Mouse (Mus musculus) granulocyte monocyte progenitor cell, adult 5-6 weeks (primary cell): ENCODE measurements around the gene Hoga1. TPM values are rescaled to one million over a fixed set of nuclear protein-coding genes. Genes with fewer than 3 reads are reported as not detected.

Experiments used
- ATAC-seq: replicated peaks from 2 replicates; pipeline ENCODE4 v1.8.0; 2016; ENCODE audit warnings: mild to moderate bottlenecking, moderate TSS enrichment, inconsistent platforms; ENCODE audit not compliant: poor library complexity, severe bottlenecking
- total RNA-seq, 2 experiments: library from RNA; stranded (forward) in 1 of 2; stranded (reverse) in 1 of 2; fragments of 200-712, 200-1000 nt in 1 of 2; fragments of >200 nt in 1 of 2; fragmentation: Nextera tagmentation in 1 of 2; gene quantifications; 2 replicates each; pipeline ENCODE4 v1.2.3; 2014 to 2017

Gene Hoga1
- total RNA-seq, 2 experiments from 2014 or later = not detected

- ATAC-seq = no peak
These were observed 72.7 kb downstream of the Hoga1 start for GRCm38 (mm10) chr19:42118142-42118541.

- no peak for ATAC-seq
These were observed 73.2 kb downstream of the Hoga1 start for GRCm38 (mm10) chr19:42118596-42118995.

- ATAC-seq = no peak
These were observed 75.0 kb downstream of the Hoga1 start for GRCm38 (mm10) chr19:42120451-42120850.

Other genes starting within 250 kb of the Hoga1 start
- gene Arhgap19, start 243.6 kb upstream of the Hoga1 start, total RNA-seq (2014; fragmentation: Nextera tagmentation) = 19.8 and 25.9 TPM in 2 replicates
- 43.2 and 55.3 TPM in 2 replicates for gene Arhgap19, start 243.6 kb upstream of the Hoga1 start, total RNA-seq (2017)
- gene Frat1, start 215.6 kb upstream of the Hoga1 start, total RNA-seq (2014; fragmentation: Nextera tagmentation) = 2.6 and 5.6 TPM in 2 replicates
- 10.0 and 11.2 TPM in 2 replicates for gene Frat1, start 215.6 kb upstream of the Hoga1 start, total RNA-seq (2017)
- 18.9 and 20.6 TPM in 2 replicates for gene Frat2, start 197.5 kb upstream of the Hoga1 start, total RNA-seq (2014; fragmentation: Nextera tagmentation)
- gene Frat2, start 197.5 kb upstream of the Hoga1 start, total RNA-seq (2017) = 25.7 and 33.4 TPM in 2 replicates
- gene Rrp12, start 149.4 kb upstream of the Hoga1 start, total RNA-seq (2014; fragmentation: Nextera tagmentation) = 14.8 and 22.3 TPM in 2 replicates
- gene Rrp12, start 149.4 kb upstream of the Hoga1 start, total RNA-seq (2017) = 18.1 and 20.1 TPM in 2 replicates
- 865 and 869 TPM in 2 replicates for gene Pgam1, start 133.7 kb upstream of the Hoga1 start, total RNA-seq (2014; fragmentation: Nextera tagmentation)
- gene Pgam1, start 133.7 kb upstream of the Hoga1 start, total RNA-seq (2017) = 502 and 504 TPM in 2 replicates
- gene Exosc1, start 112.2 kb upstream of the Hoga1 start, total RNA-seq (2014; fragmentation: Nextera tagmentation) = 62.5 and 87.5 TPM in 2 replicates
- 69.5 and 82.4 TPM in 2 replicates for gene Exosc1, start 112.2 kb upstream of the Hoga1 start, total RNA-seq (2017)
- 77.4 and 78.5 TPM in 2 replicates for gene Zdhhc16, start 112.1 kb upstream of the Hoga1 start, total RNA-seq (2014; fragmentation: Nextera tagmentation)
- gene Zdhhc16, start 112.1 kb upstream of the Hoga1 start, total RNA-seq (2017) = 42.4 and 47.2 TPM in 2 replicates
- 56.9 and 59.4 TPM in 2 replicates for gene Mms19, start 64.5 kb upstream of the Hoga1 start, total RNA-seq (2014; fragmentation: Nextera tagmentation)
- gene Mms19, start 64.5 kb upstream of the Hoga1 start, total RNA-seq (2017) = 36.2 and 37.4 TPM in 2 replicates
- gene Ubtd1, start 63.8 kb upstream of the Hoga1 start, total RNA-seq (2014; fragmentation: Nextera tagmentation) = 25.4 and 38.5 TPM in 2 replicates
- 6.4 and 9.5 TPM in 2 replicates for gene Ubtd1, start 63.8 kb upstream of the Hoga1 start, total RNA-seq (2017)
- not detected in 2 replicates for gene Ankrd2, start 9.6 kb upstream of the Hoga1 start, total RNA-seq (2014; fragmentation: Nextera tagmentation)
- not detected in 2 replicates for gene Ankrd2, start 9.6 kb upstream of the Hoga1 start, total RNA-seq (2017)
- not detected in 2 replicates for gene 4933411K16Rik, start 6.6 kb downstream of the Hoga1 start, total RNA-seq (2014; fragmentation: Nextera tagmentation)
- not detected in 2 replicates for gene 4933411K16Rik, start 6.6 kb downstream of the Hoga1 start, total RNA-seq (2017)
- 1.5 and 2.5 TPM in 2 replicates for gene Morn4, start 40.7 kb downstream of the Hoga1 start, total RNA-seq (2014; fragmentation: Nextera tagmentation)
- 0.09 and 0.72 TPM in 2 replicates for gene Morn4, start 40.7 kb downstream of the Hoga1 start, total RNA-seq (2017)
- 19.1 and 21.9 TPM in 2 replicates for gene Pi4k2a, start 44.9 kb downstream of the Hoga1 start, total RNA-seq (2014; fragmentation: Nextera tagmentation)
- 6.7 and 7.1 TPM in 2 replicates for gene Pi4k2a, start 44.9 kb downstream of the Hoga1 start, total RNA-seq (2017)
- 9.9 and 12.0 TPM in 2 replicates for gene Avpi1, start 83.4 kb downstream of the Hoga1 start, total RNA-seq (2014; fragmentation: Nextera tagmentation)
- 4.5 and 10.7 TPM in 2 replicates for gene Avpi1, start 83.4 kb downstream of the Hoga1 start, total RNA-seq (2017)
- gene Marveld1, start 101.8 kb downstream of the Hoga1 start, total RNA-seq (2014; fragmentation: Nextera tagmentation) = 15.1 and 19.7 TPM in 2 replicates
- 13.2 and 13.9 TPM in 2 replicates for gene Marveld1, start 101.8 kb downstream of the Hoga1 start, total RNA-seq (2017)
- gene Zfyve27, start 118.3 kb downstream of the Hoga1 start, total RNA-seq (2014; fragmentation: Nextera tagmentation) = 34.6 and 35.5 TPM in 2 replicates
- 21.1 and 26.4 TPM in 2 replicates for gene Zfyve27, start 118.3 kb downstream of the Hoga1 start, total RNA-seq (2017)
- gene Sfrp5, start 156.6 kb downstream of the Hoga1 start, total RNA-seq (2014; fragmentation: Nextera tagmentation) = not detected in 2 replicates
- not detected in 2 replicates for gene Sfrp5, start 156.6 kb downstream of the Hoga1 start, total RNA-seq (2017)
- not detected in 2 replicates for gene Golga7b, start 202.0 kb downstream of the Hoga1 start, total RNA-seq (2014; fragmentation: Nextera tagmentation)
- gene Golga7b, start 202.0 kb downstream of the Hoga1 start, total RNA-seq (2017) = not detected in 2 replicates